ENCODE assay signal across 11 mouse cellular contexts in the genomic region with DNA sequence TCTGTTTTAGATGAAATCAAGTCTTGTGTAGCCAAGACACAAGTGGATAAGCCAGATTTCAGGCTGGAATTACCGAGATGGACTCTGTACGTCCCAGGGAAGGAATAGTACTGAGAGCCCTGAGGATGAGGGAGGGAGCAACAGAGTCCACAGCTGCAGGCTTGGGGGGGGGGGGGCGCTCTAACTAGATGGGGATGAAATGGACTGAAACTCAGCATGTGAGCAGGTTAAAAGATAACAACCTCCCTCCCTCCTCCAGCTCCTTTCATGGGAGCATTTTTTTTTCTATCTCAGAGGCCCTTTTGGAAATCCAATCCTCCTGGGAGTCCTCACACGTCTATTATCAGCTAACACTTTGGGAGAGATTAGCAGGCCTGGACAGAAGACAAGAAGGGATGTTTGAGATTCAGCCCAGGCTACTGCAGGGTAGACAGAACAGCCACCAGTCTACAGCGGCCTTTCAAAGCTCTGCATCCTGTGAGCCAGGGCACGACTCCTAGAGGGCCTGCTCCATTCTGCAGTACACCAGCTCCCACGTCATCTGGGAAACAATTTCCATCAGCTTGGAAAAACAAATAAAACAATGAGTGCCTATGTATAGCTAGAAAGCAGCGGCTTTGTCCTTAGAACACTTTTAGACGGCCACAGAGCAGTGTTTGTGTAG. TPM values are rescaled to one million over a fixed set of nuclear protein-coding genes. Genes with fewer than 3 reads are reported as not detected.
DNase-seq lines count a peak whose midpoint lies in the region; ATAC-seq lines count a peak whose summit lies in the region.
"Had no signal": no experiment of that assay in that cellular context is flagged by ENCODE, and none has a peak within 500 bp of the region (broad histone marks: within the 10 kb centered on the region; RNA-seq: fewer than 3 reads in every experiment).

No protein-coding gene starts in this region.

- no peaks in the 10 kb centered on the region for H3K9me3 ChIP-seq in heart, embryonic 13.5 days
- no peaks in the 10 kb centered on the region for H3K9me3 ChIP-seq in embryonic facial prominence, embryonic 12.5 days
- no peaks in the 10 kb centered on the region for H3K9me3 ChIP-seq in limb, embryonic 10.5 days (replicated peaks)
- H3K9me3 ChIP-seq: neural tube, embryonic 12.5 days had no signal

- H3K27ac ChIP-seq in heart, embryonic 13.5 days (replicated peaks): peak overlapping the region; percentile 71
- peak overlapping the region; percentile 12; the same call in 1 of the 2 replicates for H3K27ac ChIP-seq in embryonic facial prominence, embryonic 12.5 days
- H3K27ac ChIP-seq in limb, embryonic 10.5 days: peak overlapping the region; percentile 34; the same call in 1 of the 2 replicates
- H3K27ac ChIP-seq: neural tube, embryonic 12.5 days had no signal

- H3K4me3 ChIP-seq in heart, embryonic 13.5 days: no peak overlapping the region
- no peak overlapping the region for H3K4me3 ChIP-seq in embryonic facial prominence, embryonic 12.5 days
- H3K4me3 ChIP-seq in limb, embryonic 10.5 days: no peak overlapping the region
- H3K4me3 ChIP-seq: neural tube, embryonic 12.5 days had no signal

- H3K4me2 ChIP-seq in heart, embryonic 13.5 days: peak overlapping the region; percentile 18; the same call in 1 of the 2 replicates
- H3K4me2 ChIP-seq in embryonic facial prominence, embryonic 12.5 days (replicated peaks): no peak overlapping the region
- H3K4me2 ChIP-seq: neural tube, embryonic 12.5 days had no signal

- no peaks in the 10 kb centered on the region for H3K36me3 ChIP-seq in heart, embryonic 13.5 days
- no peaks in the 10 kb centered on the region for H3K36me3 ChIP-seq in embryonic facial prominence, embryonic 12.5 days
- no peaks in the 10 kb centered on the region for H3K36me3 ChIP-seq in limb, embryonic 10.5 days
- H3K36me3 ChIP-seq: neural tube, embryonic 12.5 days had no signal

- no peak for DNase-seq in heart, adult 11 months
- peak; percentile 27 for DNase-seq in layer of hippocampus, adult 11-12 months (ENCODE audit: low spot score)
- no peak for DNase-seq in layer of hippocampus, postnatal 36 days
- DNase-seq in limb, embryonic 10.5 days (ENCODE audit: low spot score): no peak
- no peak for DNase-seq in adipocyte (ENCODE audit: low spot score)
- DNase-seq: cerebellum, adult 9-11 months; retina, postnatal 1 day had no signal

- ATAC-seq in heart, embryonic 13.5 days (ENCODE audit: extremely low read depth, insufficient number of reproducible peaks, low FRiP score, low TSS enrichment): no peak
- ATAC-seq in embryonic facial prominence, embryonic 12.5 days (ENCODE audit: insufficient number of reproducible peaks, insufficient read depth, low FRiP score, low TSS enrichment): no peak
- ATAC-seq: Patski had no signal

- peaks cover 16% of the 10 kb centered on the region for H3K27me3 ChIP-seq in heart, embryonic 13.5 days (replicated peaks)
- H3K27me3 ChIP-seq in embryonic facial prominence, embryonic 12.5 days: 0 out of 2 replicates have a peak, but pooled peaks cover 4% of the 10 kb centered on the region
- no peaks in the 10 kb centered on the region for H3K27me3 ChIP-seq in limb, embryonic 10.5 days (ENCODE audit: low read depth, poor library complexity, severe bottlenecking)
- H3K27me3 ChIP-seq: neural tube, embryonic 12.5 days; Patski had no signal

- peak overlapping the region; percentile 65 for H3K9ac ChIP-seq in heart, embryonic 13.5 days
- H3K9ac ChIP-seq in embryonic facial prominence, embryonic 12.5 days: no peak overlapping the region
- H3K9ac ChIP-seq: neural tube, embryonic 12.5 days had no signal

- WGBS in heart, embryonic 13.5 days: 7% methylated on average over 9 of the region's 9 CpGs
- 24% methylated on average over 9 of the region's 9 CpGs for WGBS in embryonic facial prominence, embryonic 12.5 days
- 40% methylated on average over 9 of the region's 9 CpGs for WGBS in limb, embryonic 10.5 days

- peaks cover 75% of the 10 kb centered on the region for H3K4me1 ChIP-seq in heart, embryonic 13.5 days
- H3K4me1 ChIP-seq in embryonic facial prominence, embryonic 12.5 days: peaks cover 49% of the 10 kb centered on the region
- H3K4me1 ChIP-seq in limb, embryonic 10.5 days: peaks cover 51% of the 10 kb centered on the region

RNA-seq across cellular contexts. Expression of gene Irs2, which starts 50.8 kb away (rescaled TPM):
- polyA plus RNA-seq in heart, embryonic 13.5 days (2015; fragmentation: Nextera tagmentation; extraction: Ambion mirVana): 3.0 and 3.2 TPM in 2 replicates
- total RNA-seq in layer of hippocampus, postnatal 36 days (2021): 10 to 100 TPM; 70.3 to 78.6 TPM
- polyA plus RNA-seq in embryonic facial prominence, embryonic 12.5 days (2016; fragmentation: Nextera tagmentation; extraction: Ambion mirVana): 11.5 and 11.8 TPM in 2 replicates
- polyA plus RNA-seq in limb, embryonic 10.5 days (2016; fragmentation: Nextera tagmentation; extraction: Ambion mirVana): 5.8 and 9.7 TPM in 2 replicates

Comparison
In these comparisons a context has a peak if more than half of its experiments do, and no peak if none do; other contexts are left out.
1. H3K27ac ChIP-seq: peak in every context shown above with its lines; median percentile 71 in heart, embryonic 13.5 days; 34 in limb, embryonic 10.5 days; 12 in embryonic facial prominence, embryonic 12.5 days.